Comparison of ENCODE assay signal across 9 mouse cellular contexts in genomic region chr5:103659571-103659970, GRCm38 (mm10). TPM values are rescaled to one million over a fixed set of nuclear protein-coding genes. Genes with fewer than 3 reads are reported as not detected.
DNase-seq lines count a peak whose midpoint lies in the region; TF ChIP-seq lines count a peak whose summit lies in the region.
"Had no signal": no experiment of that assay in that cellular context is flagged by ENCODE, and none has a peak within 500 bp of the region (broad histone marks: within the 10 kb centered on the region; RNA-seq: fewer than 3 reads in every experiment).

No protein-coding gene starts in this region.

- H3K4me1 ChIP-seq in ES-E14 (ENCODE audit: control insufficient read depth in 2 of 2, insufficient read depth in 2 of 2, low read length in 2 of 2, poor library complexity in 1 of 2), result peaks cover 0 to 8% of the 10 kb centered on the region in 2 experiments; a peak in 1 of 4 replicates
- H3K4me1 ChIP-seq: neural tube, embryonic 12.5 days had no signal

- peak; percentile 56 for DNase-seq in cerebellum, adult 9-10 months
- DNase-seq in cerebellum, adult 11-12 months, result no peak
- DNase-seq in layer of hippocampus, adult 9-10 months (ENCODE audit: low spot score), result peak; percentile 46
- DNase-seq in layer of hippocampus, adult 8-10 months (ENCODE audit: low spot score in 2 of 2), result no peak
- peak; percentile 62 for DNase-seq in ES-E14 (ENCODE audit: low read depth, low spot score)
- peak; percentile 14 for DNase-seq in fibroblast of lung, adult 2 months (ENCODE audit: low read depth)
- no peak for DNase-seq in testis, postnatal 10 days (ENCODE audit: low spot score)
- DNase-seq in spleen, postnatal 10 days (ENCODE audit: low spot score in 2 of 2), result no peak

- H3K9me3 ChIP-seq in ES-E14 (ENCODE audit: control insufficient read depth, insufficient read depth, low read depth, low read length), result no peaks in the 10 kb centered on the region
- H3K9me3 ChIP-seq: neural tube, embryonic 12.5 days had no signal

- in situ Hi-C loops in ES-E14 (cut with MboI; ENCODE audit: low sequenced_read_pairs in 2 of 2, unreplicated experiment in 2 of 2), result loop anchor here (10.0 to 25.0 kb wide), 2 partner anchors 297 to 305 kb away; no protein-coding TSS in a partner anchor

- H3K9ac ChIP-seq in ES-E14 (ENCODE audit: insufficient read depth, low read depth, low read length, poor library complexity, severe bottlenecking), result no peak overlapping the region
- H3K9ac ChIP-seq: neural tube, embryonic 12.5 days had no signal

- H3K4me3 ChIP-seq in ES-E14 (ENCODE audit: insufficient read depth in 1 of 2, low read depth in 1 of 2, low read length in 2 of 2, poor library complexity in 1 of 2, severe bottlenecking in 1 of 2), result no peak overlapping the region
- H3K4me3 ChIP-seq: neural tube, embryonic 12.5 days had no signal

- no peak overlapping the region for H3K27ac ChIP-seq in ES-E14 (ENCODE audit: insufficient read depth, low read depth, low read length, poor library complexity, severe bottlenecking)
- H3K27ac ChIP-seq: neural tube, embryonic 12.5 days had no signal

- H3K36me3 ChIP-seq in ES-E14 (ENCODE audit: control insufficient read depth, insufficient read depth, low read length, poor library complexity, severe bottlenecking), result no peaks in the 10 kb centered on the region
- H3K36me3 ChIP-seq: neural tube, embryonic 12.5 days had no signal

TF ChIP-seq in ES-E14, 5 proteins besides CTCF, POLR2A, EP300 and RAD21:
- TF ChIP-seq CHD2 (IDR thresholded peaks at IDR 0.05; ENCODE audit: low read depth, low read length) (no peak), HCFC1 (IDR thresholded peaks at IDR 0.05; ENCODE audit: borderline replicate concordance, insufficient read depth, low read length) (no peak), ZC3H11A (IDR thresholded peaks at IDR 0.05; ENCODE audit: borderline replicate concordance, low read depth, low read length) (no peak), ZNF384 (IDR thresholded peaks at IDR 0.05; ENCODE audit: low read depth, low read length) (no peak), MAFK (IDR thresholded peaks at IDR 0.05; ENCODE audit: insufficient read depth, low read depth, low read length) (no peak)

RNA-seq across cellular contexts. Expression of gene 1700016H13Rik, which starts 3.8 kb away (rescaled TPM):
- total RNA-seq in layer of hippocampus, adult 8-10 months (2022), result not detected
- total RNA-seq in ES-E14 (2012; rRNA removed), result 0.18 and 0.21 TPM in 2 replicates

RNA-seq across cellular contexts. Expression of gene Slc10a6, which starts 30.4 kb away (rescaled TPM):
- under 1 TPM in 1 of 4 experiments, not detected in 3; 0.16 TPM for total RNA-seq in layer of hippocampus, adult 8-10 months (2022)
- total RNA-seq in ES-E14 (2012; rRNA removed), result 0.22 and 0.26 TPM in 2 replicates

RNA-seq across cellular contexts. Expression of gene Aff1, which starts 32.6 kb away (rescaled TPM):
- total RNA-seq in layer of hippocampus, adult 8-10 months (2022), result 10 to 100 TPM; 19.5 to 24.0 (median 21.1) TPM
- total RNA-seq in ES-E14 (2012; rRNA removed), result 21.2 and 26.0 TPM in 2 replicates

Comparison
In these comparisons a context has a peak if more than half of its experiments do, and no peak if none do; other contexts are left out.
1. DNase-seq: peak in cerebellum, adult 9-10 months (single experiment), layer of hippocampus, adult 9-10 months (single experiment), ES-E14 (single experiment) and fibroblast of lung, adult 2 months (single experiment); none in cerebellum, adult 11-12 months (single experiment), layer of hippocampus, adult 8-10 months (0 of 2), testis, postnatal 10 days (single experiment) and spleen, postnatal 10 days (0 of 2).